Mouse (Mus musculus): ENCODE data around the gene Vps37c.

The Vps37c gene

GRCm38 (mm10) chr19:10713551-10713950 lies 25.0 kb downstream of the Vps37c start:
- DNase-seq (ENCODE audit: low read depth, low spot score), result no peak

DNA sequence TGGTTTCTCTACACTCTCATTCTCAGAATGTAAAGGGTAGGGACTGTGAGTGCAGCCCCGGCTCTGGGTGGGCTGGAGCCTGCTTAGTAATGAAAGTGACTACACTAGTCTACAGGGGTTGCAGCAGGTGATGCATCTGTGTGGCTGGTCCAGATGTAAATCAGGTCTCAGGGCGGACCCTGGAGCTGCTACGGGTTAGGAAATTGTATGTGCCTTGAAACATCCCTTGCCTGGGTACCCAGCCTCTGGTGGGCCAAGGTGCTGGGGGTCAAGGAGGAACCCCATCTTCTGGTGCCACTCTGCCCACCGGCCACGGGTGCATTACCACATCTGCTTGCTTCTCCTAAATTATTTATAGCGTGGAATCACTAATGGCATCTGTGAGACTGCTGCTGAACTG lies 25.6 kb downstream of the Vps37c start:
- DNase-seq (ENCODE audit: low read depth, low spot score), result no peak

DNA sequence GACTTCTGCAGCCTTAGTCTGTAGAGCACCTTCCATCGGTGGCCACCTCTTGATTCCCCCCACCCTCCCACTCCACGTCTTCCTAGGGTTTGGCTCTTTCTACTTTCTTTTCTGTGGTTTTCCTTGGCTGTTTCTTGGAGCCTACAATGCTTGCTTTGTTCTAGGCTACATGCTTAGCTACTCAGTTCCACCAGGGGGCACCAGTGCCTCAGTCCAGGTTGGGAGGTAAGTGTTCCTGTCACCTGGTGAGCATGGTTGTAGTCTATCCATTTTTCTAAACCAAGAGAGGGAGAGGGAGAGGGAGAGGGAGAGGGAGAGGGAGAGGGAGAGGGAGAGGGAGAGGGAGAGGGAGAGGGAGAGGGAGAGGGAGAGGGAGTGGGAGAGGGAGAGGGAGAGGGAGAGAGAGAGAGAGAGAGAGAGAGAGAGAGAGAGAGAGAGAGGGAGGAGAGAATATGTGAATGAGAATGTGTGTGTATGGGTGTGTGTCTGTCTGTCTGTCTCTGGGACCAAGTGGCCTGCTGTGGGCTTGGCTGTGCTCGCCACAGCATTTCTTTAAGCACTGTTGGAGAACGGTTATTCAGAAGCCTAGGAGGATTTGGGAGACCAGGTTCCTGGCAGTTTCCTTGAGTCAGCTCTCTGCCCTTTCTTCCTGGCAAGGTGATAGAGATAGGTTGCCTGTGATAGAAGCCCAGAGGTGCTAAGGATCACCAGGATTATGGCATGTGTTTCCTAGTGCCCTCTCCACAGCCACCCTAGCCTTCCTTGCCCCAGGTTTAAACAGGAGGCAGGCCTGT lies 26.3 kb downstream of the Vps37c start:
- peak; percentile 79 for DNase-seq (ENCODE audit: low read depth, low spot score)

DNA sequence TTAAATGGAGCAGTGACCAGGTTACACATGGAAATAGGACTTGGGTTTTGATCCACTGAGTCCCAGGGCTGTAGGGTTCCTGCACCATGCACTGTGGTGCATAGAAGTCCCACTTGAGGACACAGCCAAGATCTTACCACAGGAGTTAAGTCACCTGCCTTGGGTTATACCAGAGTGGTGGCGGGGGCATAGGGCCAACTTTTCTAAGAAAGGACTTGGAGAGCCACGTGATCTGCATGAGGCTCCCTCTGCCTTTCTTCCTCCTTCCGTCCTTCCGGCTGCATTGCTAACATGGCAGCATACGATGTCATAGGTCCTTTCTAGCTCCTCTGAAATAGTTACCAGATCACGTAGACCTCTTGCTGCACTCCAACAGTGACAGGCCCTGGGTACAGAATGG lies 26.9 kb downstream of the Vps37c start:
- DNase-seq (ENCODE audit: low read depth, low spot score), result no peak

GRCm38 (mm10) chr19:10718251-10718775 lies 29.8 kb downstream of the Vps37c start:
- DNase-seq (ENCODE audit: low read depth, low spot score), result no peak

GRCm38 (mm10) chr19:10719751-10720150 lies 31.2 kb downstream of the Vps37c start:
- DNase-seq (ENCODE audit: low read depth, low spot score), result no peak

GRCm38 (mm10) chr19:10720524-10720923 lies 32.0 kb downstream of the Vps37c start:
- DNase-seq (ENCODE audit: low read depth, low spot score), result no peak

DNA sequence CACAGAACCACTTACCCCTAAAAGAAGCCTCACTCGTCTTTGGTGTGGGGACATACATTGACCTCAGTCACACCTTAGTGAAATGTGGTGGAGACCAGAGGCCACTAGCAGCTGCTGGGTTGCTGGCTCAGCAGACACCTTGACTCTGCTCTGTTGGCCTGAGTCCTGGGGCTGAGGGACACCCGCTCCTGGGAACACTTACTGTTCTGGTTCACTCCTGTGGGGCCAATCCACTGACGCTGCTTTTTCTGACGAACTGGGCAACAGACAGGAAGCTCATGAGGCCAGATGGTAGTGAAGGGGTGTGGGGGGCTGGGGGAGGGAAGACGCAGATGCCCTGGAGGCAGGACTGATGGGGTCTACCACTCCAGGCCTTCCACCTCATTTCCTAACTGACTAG lies 32.5 kb downstream of the Vps37c start:
- DNase-seq (ENCODE audit: low read depth, low spot score), result no peak

DNA sequence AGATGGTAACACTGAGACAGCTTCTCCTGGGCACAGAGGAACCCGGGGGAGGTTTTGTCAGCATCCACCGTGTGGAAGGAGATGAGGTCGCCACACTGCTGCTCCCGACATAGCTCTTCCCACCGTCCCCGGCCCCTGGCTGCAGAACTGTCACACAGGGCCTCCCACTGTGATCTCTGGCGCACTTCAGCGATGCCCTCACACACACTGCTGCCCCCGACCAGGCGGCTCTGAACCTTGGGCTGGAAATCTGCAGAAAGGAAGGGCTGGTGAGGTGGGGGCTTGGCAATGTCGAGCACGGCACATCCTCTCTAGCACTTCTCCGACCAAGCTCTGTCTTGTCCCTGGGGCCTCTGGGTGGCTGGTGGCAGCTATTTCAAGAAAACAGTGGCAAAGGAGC lies 34.5 kb downstream of the Vps37c start:
- DNase-seq (ENCODE audit: low read depth, low spot score), result no peak

- DNase-seq (ENCODE audit: low read depth, low spot score), result peak; percentile 93
Measured at GRCm38 (mm10) chr19:10723649-10724048, 35.1 kb downstream of the Vps37c start.

GRCm38 (mm10) chr19:10724629-10725363 lies 36.3 kb downstream of the Vps37c start:
- DNase-seq (ENCODE audit: low read depth, low spot score), result no peak

- DNase-seq (ENCODE audit: low read depth, low spot score), result no peak
Measured at GRCm38 (mm10) chr19:10729889-10730288, 41.4 kb downstream of the Vps37c start.

DNA sequence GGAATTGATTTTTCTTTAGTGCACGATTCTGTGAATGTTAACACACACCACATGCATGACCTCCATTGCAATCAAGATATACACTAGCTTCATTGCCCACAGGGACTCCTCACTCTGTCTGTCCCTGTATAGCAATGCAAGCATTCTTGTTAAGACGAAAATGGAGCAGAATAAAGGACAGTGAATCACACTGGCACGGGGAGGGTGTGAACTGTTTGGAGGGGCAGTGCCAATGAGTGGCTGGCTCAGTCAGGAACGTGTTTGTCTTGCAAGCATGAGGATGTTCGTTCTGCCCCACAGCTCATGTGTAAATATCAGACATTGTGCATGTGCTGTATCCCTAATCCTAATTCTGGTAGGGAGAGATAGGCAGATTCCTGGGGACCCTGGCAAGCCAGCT lies 41.9 kb downstream of the Vps37c start:
- no peak for DNase-seq (ENCODE audit: low read depth, low spot score)

DNA sequence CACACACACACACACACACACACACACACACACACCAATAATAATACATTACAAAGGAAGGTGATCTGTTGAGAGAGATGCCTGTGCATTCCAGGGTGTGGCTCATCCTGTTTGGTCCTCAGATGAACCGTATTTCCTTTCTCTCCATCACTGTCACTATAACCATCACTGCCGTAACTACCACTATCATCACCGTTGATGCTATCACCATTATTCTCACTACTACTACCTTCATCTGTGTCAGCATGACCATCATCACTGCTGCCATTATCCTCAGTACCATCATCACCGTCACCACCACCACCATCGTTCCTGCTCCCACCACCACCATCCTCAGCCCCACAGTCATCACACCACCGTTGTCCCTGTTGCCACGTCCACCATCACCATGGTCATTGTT lies 43.4 kb downstream of the Vps37c start:
- DNase-seq (ENCODE audit: low read depth, low spot score), result no peak

- DNase-seq (ENCODE audit: low read depth, low spot score), result no peak
Measured at GRCm38 (mm10) chr19:10732741-10733140, 44.2 kb downstream of the Vps37c start.

- DNase-seq (ENCODE audit: low read depth, low spot score), result no peak
Measured at GRCm38 (mm10) chr19:10733501-10734127, 45.1 kb downstream of the Vps37c start.

DNA sequence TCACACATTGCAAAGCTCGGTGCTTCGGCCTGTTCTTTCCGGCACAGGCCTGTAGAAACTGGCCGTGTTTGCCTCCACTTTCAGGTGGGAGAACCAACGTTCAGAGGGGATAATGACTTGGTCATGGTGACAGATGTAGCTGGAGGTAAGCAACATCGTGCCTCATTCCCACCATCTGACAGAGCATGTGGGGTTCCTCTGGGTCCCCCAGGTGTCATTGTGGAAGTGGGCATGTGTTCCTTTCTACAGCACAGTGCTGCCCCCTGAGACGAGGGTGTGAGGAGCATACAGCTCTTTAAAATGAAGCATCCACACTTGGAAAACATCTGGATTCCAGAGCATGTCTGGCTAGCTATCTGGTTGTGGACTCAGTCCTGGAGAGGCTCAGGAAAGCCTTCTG lies 46.0 kb downstream of the Vps37c start:
- no peak for DNase-seq (ENCODE audit: low read depth, low spot score)

GRCm38 (mm10) chr19:10735061-10735460 lies 46.5 kb downstream of the Vps37c start:
- no peak for DNase-seq (ENCODE audit: low read depth, low spot score)

- no peak for DNase-seq (ENCODE audit: low read depth, low spot score)
Measured at GRCm38 (mm10) chr19:10735861-10736260, 47.3 kb downstream of the Vps37c start.

GRCm38 (mm10) chr19:10738038-10738437 lies 49.5 kb downstream of the Vps37c start:
- no peak for DNase-seq (ENCODE audit: low read depth, low spot score)

- DNase-seq (ENCODE audit: low read depth, low spot score), result no peak
Measured at GRCm38 (mm10) chr19:10738811-10739210, 50.3 kb downstream of the Vps37c start, which contains the start of gene Cd5. Gene Cd5, minus strand, starts transcription at chr19:10739002.

- DNase-seq (ENCODE audit: low read depth, low spot score), result no peak
Measured at GRCm38 (mm10) chr19:10739916-10740315, 51.4 kb downstream of the Vps37c start.

Data from R1 (cell line).